Mouse (Mus musculus): Measurements from ENCODE around the gene Myrip. TPM values are rescaled to one million over a fixed set of nuclear protein-coding genes. Genes with fewer than 3 reads are reported as not detected.

Gene Myrip
- polyA plus RNA-seq, 1 experiment from 2014 or later: 2.2 TPM

GRCm38 (mm10) chr9:120290375-120290774, 10.9 kb upstream of the Myrip start:
- H3K27me3 ChIP-seq (replicated peaks; ENCODE audit: control insufficient read depth, insufficient read depth, low read length): no peaks in the 10 kb centered on the region
- no peak overlapping the region for H3K27ac ChIP-seq (ENCODE audit: low read depth)
- WGBS: 87% methylated on average over 2 of the region's 2 CpGs
- no peaks in the 10 kb centered on the region for H3K4me1 ChIP-seq (replicated peaks; ENCODE audit: control insufficient read depth, insufficient read depth, low read length)
- DNase-seq (ENCODE audit: low spot score) (no peak), ATAC-seq (replicated peaks; ENCODE audit: low FRiP score, low TSS enrichment, low read depth) (no peak)
- H3K9me3 ChIP-seq (ENCODE audit: control insufficient read depth, low read length): no peaks in the 10 kb centered on the region
- H3K4me3 ChIP-seq (ENCODE audit: low read depth, low read length): no peak overlapping the region
- no peaks in the 10 kb centered on the region for H3K36me3 ChIP-seq (ENCODE audit: control insufficient read depth, insufficient read depth, low read length)
- H3K9ac ChIP-seq (ENCODE audit: low read length): no peak overlapping the region
- no peak overlapping the region for H3K4me2 ChIP-seq (ENCODE audit: low read length)

- H3K9ac ChIP-seq (ENCODE audit: low read length): no peak overlapping the region
- H3K36me3 ChIP-seq (ENCODE audit: control insufficient read depth, insufficient read depth, low read length): no peaks in the 10 kb centered on the region
- DNase-seq (ENCODE audit: low spot score): no peak
- H3K27me3 ChIP-seq (replicated peaks; ENCODE audit: control insufficient read depth, insufficient read depth, low read length): no peaks in the 10 kb centered on the region
- no peak overlapping the region for H3K4me3 ChIP-seq (ENCODE audit: low read depth, low read length)
- ATAC-seq (replicated peaks; ENCODE audit: low FRiP score, low TSS enrichment, low read depth): no peak
- 65% methylated on average over 5 of the region's 5 CpGs for WGBS
- H3K4me1 ChIP-seq (replicated peaks; ENCODE audit: control insufficient read depth, insufficient read depth, low read length): no peaks in the 10 kb centered on the region
- no peaks in the 10 kb centered on the region for H3K9me3 ChIP-seq (ENCODE audit: control insufficient read depth, low read length)
- H3K27ac ChIP-seq (ENCODE audit: low read depth): no peak overlapping the region
- H3K4me2 ChIP-seq (ENCODE audit: low read length): no peak overlapping the region
Measured at GRCm38 (mm10) chr9:120292488-120292887, 8.8 kb upstream of the Myrip start.

- Histone ChIP-seq H3K36me3 (ENCODE audit: control insufficient read depth, insufficient read depth, low read length) (no peaks in the 10 kb centered on the region), H3K27me3 (replicated peaks; ENCODE audit: control insufficient read depth, insufficient read depth, low read length) (no peaks in the 10 kb centered on the region), H3K4me3 (ENCODE audit: low read depth, low read length) (no peak overlapping the region), H3K27ac (ENCODE audit: low read depth) (no peak overlapping the region), H3K4me1 (replicated peaks; ENCODE audit: control insufficient read depth, insufficient read depth, low read length) (no peaks in the 10 kb centered on the region), H3K4me2 (ENCODE audit: low read length) (no peak overlapping the region), H3K9ac (ENCODE audit: low read length) (no peak overlapping the region), H3K9me3 (ENCODE audit: control insufficient read depth, low read length) (no peaks in the 10 kb centered on the region)
- no peak for ATAC-seq (replicated peaks; ENCODE audit: low FRiP score, low TSS enrichment, low read depth)
- 82% methylated on average over 5 of the region's 5 CpGs for WGBS
- DNase-seq (ENCODE audit: low spot score): no peak
Measured at GRCm38 (mm10) chr9:120295527-120295926, 5.8 kb upstream of the Myrip start.

- no peak overlapping the region for H3K9ac ChIP-seq (ENCODE audit: low read length)
- no peak overlapping the region for H3K27ac ChIP-seq (ENCODE audit: low read depth)
- H3K4me2 ChIP-seq (ENCODE audit: low read length): no peak overlapping the region
- DNase-seq (ENCODE audit: low spot score) (no peak), ATAC-seq (replicated peaks; ENCODE audit: low FRiP score, low TSS enrichment, low read depth) (no peak)
- H3K4me3 ChIP-seq (ENCODE audit: low read depth, low read length): no peak overlapping the region
- 97% methylated on average over 1 of the region's 1 CpGs for WGBS
- peaks cover 3% of the 10 kb centered on the region for H3K9me3 ChIP-seq (ENCODE audit: control insufficient read depth, low read length)
- 0 out of 2 replicates have a peak, but pooled peaks cover 3% of the 10 kb centered on the region for H3K27me3 ChIP-seq (replicated peaks; ENCODE audit: control insufficient read depth, insufficient read depth, low read length)
- no peaks in the 10 kb centered on the region for H3K4me1 ChIP-seq (replicated peaks; ENCODE audit: control insufficient read depth, insufficient read depth, low read length)
- no peaks in the 10 kb centered on the region for H3K36me3 ChIP-seq (ENCODE audit: control insufficient read depth, insufficient read depth, low read length)
Measured at GRCm38 (mm10) chr9:120296938-120297337, 4.4 kb upstream of the Myrip start.

- no peak overlapping the region for H3K4me2 ChIP-seq (ENCODE audit: low read length)
- peaks cover 3% of the 10 kb centered on the region for H3K9me3 ChIP-seq (ENCODE audit: control insufficient read depth, low read length)
- peaks cover 25% of the 10 kb centered on the region for H3K27me3 ChIP-seq (replicated peaks; ENCODE audit: control insufficient read depth, insufficient read depth, low read length)
- H3K4me1 ChIP-seq (replicated peaks; ENCODE audit: control insufficient read depth, insufficient read depth, low read length): no peaks in the 10 kb centered on the region
- 72% methylated on average over 2 of the region's 2 CpGs for WGBS
- ATAC-seq (replicated peaks; ENCODE audit: low FRiP score, low TSS enrichment, low read depth) (no peak), DNase-seq (ENCODE audit: low spot score) (no peak)
- no peak overlapping the region for H3K27ac ChIP-seq (ENCODE audit: low read depth)
- H3K9ac ChIP-seq (ENCODE audit: low read length): no peak overlapping the region
- no peak overlapping the region for H3K4me3 ChIP-seq (ENCODE audit: low read depth, low read length)
- no peaks in the 10 kb centered on the region for H3K36me3 ChIP-seq (ENCODE audit: control insufficient read depth, insufficient read depth, low read length)
Measured at GRCm38 (mm10) chr9:120299429-120299828, 1.9 kb upstream of the Myrip start.

GRCm38 (mm10) chr9:120302980-120303452, 1.7 kb downstream of the Myrip start:
- Histone ChIP-seq H3K4me3 (ENCODE audit: low read depth, low read length) (peak overlapping the region; percentile 50), H3K4me2 (ENCODE audit: low read length) (peak overlapping the region; percentile 89), H3K27ac (ENCODE audit: low read depth) (no peak overlapping the region), H3K36me3 (ENCODE audit: control insufficient read depth, insufficient read depth, low read length) (no peaks in the 10 kb centered on the region), H3K27me3 (replicated peaks; ENCODE audit: control insufficient read depth, insufficient read depth, low read length) (peaks cover 52% of the 10 kb centered on the region), H3K9me3 (ENCODE audit: control insufficient read depth, low read length) (peaks cover 3% of the 10 kb centered on the region), H3K9ac (ENCODE audit: low read length) (no peak overlapping the region), H3K4me1 (replicated peaks; ENCODE audit: control insufficient read depth, insufficient read depth, low read length) (no peaks in the 10 kb centered on the region)
- ATAC-seq (replicated peaks; ENCODE audit: low FRiP score, low TSS enrichment, low read depth): no peak
- peak; percentile 59 for DNase-seq (ENCODE audit: low spot score)
- 11% methylated on average over 19 of the region's 19 CpGs for WGBS

GRCm38 (mm10) chr9:120303453-120304299, 2.4 kb downstream of the Myrip start:
- ATAC-seq (replicated peaks; ENCODE audit: low FRiP score, low TSS enrichment, low read depth): peak; percentile 80
- Histone ChIP-seq H3K27ac (ENCODE audit: low read depth) (no peak overlapping the region), H3K9me3 (ENCODE audit: control insufficient read depth, low read length) (peaks cover 3% of the 10 kb centered on the region), H3K4me2 (ENCODE audit: low read length) (peak overlapping the region; percentile 89), H3K4me3 (ENCODE audit: low read depth, low read length) (peak overlapping the region; percentile 50), H3K36me3 (ENCODE audit: control insufficient read depth, insufficient read depth, low read length) (no peaks in the 10 kb centered on the region), H3K27me3 (replicated peaks; ENCODE audit: control insufficient read depth, insufficient read depth, low read length) (peaks cover 52% of the 10 kb centered on the region), H3K9ac (ENCODE audit: low read length) (peak overlapping the region; percentile 35), H3K4me1 (replicated peaks; ENCODE audit: control insufficient read depth, insufficient read depth, low read length) (no peaks in the 10 kb centered on the region)
- 1% methylated on average over 81 of the region's 103 CpGs for WGBS
- peak; percentile 66 for DNase-seq (ENCODE audit: low spot score)

- ATAC-seq (replicated peaks; ENCODE audit: low FRiP score, low TSS enrichment, low read depth) (peak; percentile 30; the same call in 1 of the 2 replicates), DNase-seq (ENCODE audit: low spot score) (peak; percentile 70)
- peaks cover 52% of the 10 kb centered on the region for H3K27me3 ChIP-seq (replicated peaks; ENCODE audit: control insufficient read depth, insufficient read depth, low read length)
- H3K9me3 ChIP-seq (ENCODE audit: control insufficient read depth, low read length): peaks cover 3% of the 10 kb centered on the region
- WGBS: 1% methylated on average over 54 of the region's 54 CpGs
- H3K4me1 ChIP-seq (replicated peaks; ENCODE audit: control insufficient read depth, insufficient read depth, low read length): no peaks in the 10 kb centered on the region
- H3K36me3 ChIP-seq (ENCODE audit: control insufficient read depth, insufficient read depth, low read length): no peaks in the 10 kb centered on the region
- peak overlapping the region; percentile 89 for H3K4me2 ChIP-seq (ENCODE audit: low read length)
- peak overlapping the region; percentile 50 for H3K4me3 ChIP-seq (ENCODE audit: low read depth, low read length)
- no peak overlapping the region for H3K27ac ChIP-seq (ENCODE audit: low read depth)
- peak overlapping the region; percentile 35 for H3K9ac ChIP-seq (ENCODE audit: low read length)
Measured at GRCm38 (mm10) chr9:120304300-120305137, 3.2 kb downstream of the Myrip start.
